Mouse (Mus musculus): ENCODE data around the gene Men1. TPM values are rescaled to one million over a fixed set of nuclear protein-coding genes. Genes with fewer than 3 reads are reported as not detected.

Men1 gene
- total and polyA plus RNA-seq, 3 experiments, result 13.9 to 19.4 (median 14.0) TPM

DNA sequence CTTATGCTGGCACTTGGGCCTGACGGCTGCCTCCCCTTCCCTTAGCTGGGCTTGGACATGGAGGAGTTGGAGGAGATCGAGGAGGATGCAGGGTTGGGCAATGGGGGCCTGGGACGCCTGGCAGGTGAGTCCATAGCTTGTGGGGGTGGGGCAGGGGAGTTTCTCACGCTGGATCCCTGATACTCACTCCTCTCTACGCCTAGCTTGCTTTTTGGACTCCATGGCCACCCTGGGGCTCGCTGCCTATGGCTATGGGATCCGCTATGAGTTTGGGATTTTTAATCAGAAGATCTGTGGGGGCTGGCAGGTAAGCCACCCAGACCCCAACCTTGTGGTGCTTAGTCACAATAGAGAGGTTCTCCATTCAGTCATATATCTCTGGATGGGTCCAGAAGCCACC, 51.0 kb downstream of the Men1 start:
- Histone ChIP-seq H3K4me3 (peak overlapping the region; percentile 62), H3K27me3 (ENCODE audit: control insufficient read depth, insufficient read depth, low read length) (no peaks in the 10 kb centered on the region), H3K4me1 (ENCODE audit: control insufficient read depth, insufficient read depth, low read length) (peaks cover 17% of the 10 kb centered on the region), H3K36me3 (ENCODE audit: control insufficient read depth, insufficient read depth, low read length) (peaks cover 3% of the 10 kb centered on the region; the same call in 1 of the 2 replicates), H3K9ac (ENCODE audit: low read depth, low read length) (peak overlapping the region; percentile 60), H3K79me2 (replicated peaks; ENCODE audit: control insufficient read depth, insufficient read depth, low read length) (0 out of 2 replicates have a peak, but pooled peaks cover 1% of the 10 kb centered on the region), H3K27ac (peak overlapping the region; percentile 92)
- 59% methylated on average over 7 of the region's 7 CpGs for WGBS
- DNase-seq, result no peak
- intact Hi-C loops (cut with DNase I), result no loop called here
- no peak for TF ChIP-seq POLR2A (IDR thresholded peaks at IDR 0.05; ENCODE audit: insufficient read depth, low read depth, low read length)
- no peak for TF ChIP-seq CTCF (IDR thresholded peaks at IDR 0.05)

DNA sequence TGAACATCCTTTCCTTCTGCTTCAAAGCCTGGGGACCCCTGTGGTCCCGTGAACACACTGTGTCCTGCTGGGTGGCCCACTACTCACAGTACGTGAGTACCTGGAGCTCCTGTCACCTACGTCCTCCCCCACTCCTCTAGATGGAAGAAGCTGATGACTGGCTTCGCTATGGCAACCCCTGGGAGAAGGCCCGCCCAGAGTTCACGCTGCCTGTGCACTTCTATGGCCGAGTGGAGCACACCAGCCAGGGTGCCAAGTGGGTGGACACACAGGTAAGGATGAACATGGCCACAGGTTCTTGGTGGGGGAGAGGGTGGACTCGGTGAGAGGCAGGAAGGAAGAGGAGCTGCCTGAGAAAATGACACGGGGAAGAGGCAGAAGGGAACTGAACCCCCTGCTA, 51.5 kb downstream of the Men1 start:
- Histone ChIP-seq H3K27ac (peak overlapping the region; percentile 28; the same call in 1 of the 2 replicates), H3K4me3 (peak overlapping the region; percentile 62), H3K27me3 (ENCODE audit: control insufficient read depth, insufficient read depth, low read length) (no peaks in the 10 kb centered on the region), H3K79me2 (replicated peaks; ENCODE audit: control insufficient read depth, insufficient read depth, low read length) (0 out of 2 replicates have a peak, but pooled peaks cover 1% of the 10 kb centered on the region), H3K36me3 (ENCODE audit: control insufficient read depth, insufficient read depth, low read length) (peaks cover 3% of the 10 kb centered on the region; the same call in 1 of the 2 replicates), H3K4me1 (ENCODE audit: control insufficient read depth, insufficient read depth, low read length) (peaks cover 17% of the 10 kb centered on the region), H3K9ac (ENCODE audit: low read depth, low read length) (peak overlapping the region; percentile 2)
- TF ChIP-seq POLR2A (IDR thresholded peaks at IDR 0.05; ENCODE audit: insufficient read depth, low read depth, low read length), result no peak
- DNase-seq, result no peak
- intact Hi-C loops (cut with DNase I), result no loop called here
- WGBS, result 60% methylated on average over 9 of the region's 9 CpGs

DNA sequence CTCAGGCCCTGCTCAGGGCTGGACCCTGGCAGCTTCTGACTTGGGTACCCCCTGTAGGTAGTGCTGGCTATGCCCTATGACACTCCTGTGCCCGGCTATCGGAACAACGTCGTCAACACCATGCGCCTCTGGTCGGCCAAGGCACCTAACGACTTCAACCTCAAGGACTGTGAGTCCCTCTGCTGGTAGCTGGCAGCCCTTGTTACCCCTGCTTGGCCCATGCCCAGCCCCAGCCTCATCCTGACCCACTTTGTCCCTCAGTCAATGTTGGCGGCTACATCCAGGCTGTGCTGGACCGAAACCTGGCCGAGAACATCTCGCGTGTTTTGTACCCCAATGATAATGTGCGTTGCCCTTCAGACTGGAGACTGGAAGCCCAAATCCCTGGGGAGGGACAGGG, 53.2 kb downstream of the Men1 start:
- H3K27ac ChIP-seq, result peak overlapping the region; percentile 29; the same call in 1 of the 2 replicates
- H3K4me3 ChIP-seq, result no peak overlapping the region
- H3K36me3 ChIP-seq (ENCODE audit: control insufficient read depth, insufficient read depth, low read length), result peaks cover 3% of the 10 kb centered on the region; the same call in 1 of the 2 replicates
- 65% methylated on average over 13 of the region's 13 CpGs for WGBS
- peak in 1 of 2 experiments; percentile 77 for DNase-seq
- 0 out of 2 replicates have a peak, but pooled peaks cover 1% of the 10 kb centered on the region for H3K79me2 ChIP-seq (replicated peaks; ENCODE audit: control insufficient read depth, insufficient read depth, low read length)
- no peak overlapping the region for H3K9ac ChIP-seq (ENCODE audit: low read depth, low read length)
- no peaks in the 10 kb centered on the region for H3K27me3 ChIP-seq (ENCODE audit: control insufficient read depth, insufficient read depth, low read length)
- peaks cover 12% of the 10 kb centered on the region for H3K4me1 ChIP-seq (ENCODE audit: control insufficient read depth, insufficient read depth, low read length)
- intact Hi-C loops (cut with DNase I), result loop anchor here (2.0 kb wide), 1 partner anchor 15 kb away; no protein-coding TSS in a partner anchor
- TF ChIP-seq EP300 (IDR thresholded peaks at IDR 0.05; ENCODE audit: insufficient read depth, low read depth, low read length) (0 out of 2 replicates have a peak, but pooled peaks have one; percentile 52), CTCF (IDR thresholded peaks at IDR 0.05) (peak; percentile 66), POLR2A (IDR thresholded peaks at IDR 0.05; ENCODE audit: insufficient read depth, low read depth, low read length) (no peak)

DNA sequence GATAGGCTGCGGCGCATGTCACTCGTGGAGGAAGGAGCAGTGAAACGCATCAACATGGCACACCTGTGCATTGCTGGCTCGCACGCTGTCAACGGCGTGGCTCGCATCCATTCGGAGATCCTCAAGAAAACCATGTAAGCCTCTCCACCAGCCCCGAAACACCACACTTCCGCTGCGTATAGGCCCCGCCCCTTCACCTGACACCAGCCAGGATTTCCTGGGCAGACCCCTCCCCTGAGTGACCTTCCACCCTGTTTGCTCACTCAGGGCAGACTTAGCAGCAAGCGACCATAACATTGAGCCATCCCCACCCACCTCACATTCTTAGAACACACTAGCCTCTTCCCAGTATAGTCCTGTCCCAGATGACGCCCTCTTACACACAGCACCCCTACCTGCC, 55.0 kb downstream of the Men1 start:
- 41% methylated on average over 16 of the region's 16 CpGs for WGBS
- no peaks in the 10 kb centered on the region for H3K27me3 ChIP-seq (ENCODE audit: control insufficient read depth, insufficient read depth, low read length)
- intact Hi-C loops (cut with DNase I), result loop anchor here (2.0 kb wide), 1 partner anchor 17 kb away; no protein-coding TSS in a partner anchor
- H3K27ac ChIP-seq, result no peak overlapping the region
- H3K79me2 ChIP-seq (replicated peaks; ENCODE audit: control insufficient read depth, insufficient read depth, low read length), result 0 out of 2 replicates have a peak, but pooled peaks cover 1% of the 10 kb centered on the region
- peaks cover 6% of the 10 kb centered on the region; the same call in 1 of the 2 replicates for H3K4me1 ChIP-seq (ENCODE audit: control insufficient read depth, insufficient read depth, low read length)
- no peak overlapping the region for H3K4me3 ChIP-seq
- no peak for DNase-seq
- H3K9ac ChIP-seq (ENCODE audit: low read depth, low read length), result no peak overlapping the region
- H3K36me3 ChIP-seq (ENCODE audit: control insufficient read depth, insufficient read depth, low read length), result peaks cover 3% of the 10 kb centered on the region; the same call in 1 of the 2 replicates
- no peak for TF ChIP-seq EP300 (IDR thresholded peaks at IDR 0.05; ENCODE audit: insufficient read depth, low read depth, low read length)
- no peak for TF ChIP-seq CTCF (IDR thresholded peaks at IDR 0.05)
- no peak for TF ChIP-seq POLR2A (IDR thresholded peaks at IDR 0.05; ENCODE audit: insufficient read depth, low read depth, low read length)

DNA sequence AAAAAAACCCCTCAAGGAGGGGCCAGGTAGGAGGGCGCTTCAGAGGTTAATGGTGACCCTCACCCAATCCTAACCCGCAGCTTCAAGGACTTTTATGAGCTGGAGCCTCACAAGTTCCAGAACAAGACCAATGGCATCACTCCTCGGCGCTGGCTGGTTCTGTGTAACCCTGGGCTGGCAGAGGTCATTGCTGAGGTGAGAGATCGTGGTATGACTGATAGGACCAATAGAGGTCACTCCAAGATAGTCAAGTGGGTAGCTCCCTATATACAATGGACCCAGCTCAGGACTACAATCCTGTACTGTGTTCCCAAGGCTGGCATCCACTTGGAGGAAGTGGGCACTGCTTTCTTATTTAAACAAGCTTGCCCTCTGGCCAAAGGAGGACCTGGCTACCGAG, 55.5 kb downstream of the Men1 start:
- H3K27me3 ChIP-seq (ENCODE audit: control insufficient read depth, insufficient read depth, low read length), result no peaks in the 10 kb centered on the region
- H3K79me2 ChIP-seq (replicated peaks; ENCODE audit: control insufficient read depth, insufficient read depth, low read length), result 0 out of 2 replicates have a peak, but pooled peaks cover 1% of the 10 kb centered on the region
- TF ChIP-seq EP300 (IDR thresholded peaks at IDR 0.05; ENCODE audit: insufficient read depth, low read depth, low read length), result no peak
- TF ChIP-seq POLR2A (IDR thresholded peaks at IDR 0.05; ENCODE audit: insufficient read depth, low read depth, low read length), result no peak
- TF ChIP-seq CTCF (IDR thresholded peaks at IDR 0.05), result no peak
- WGBS, result 73% methylated on average over 6 of the region's 6 CpGs
- H3K27ac ChIP-seq, result no peak overlapping the region
- H3K9ac ChIP-seq (ENCODE audit: low read depth, low read length), result no peak overlapping the region
- no peak overlapping the region for H3K4me3 ChIP-seq
- peaks cover 3% of the 10 kb centered on the region; the same call in 1 of the 2 replicates for H3K36me3 ChIP-seq (ENCODE audit: control insufficient read depth, insufficient read depth, low read length)
- peaks cover 6% of the 10 kb centered on the region; the same call in 1 of the 2 replicates for H3K4me1 ChIP-seq (ENCODE audit: control insufficient read depth, insufficient read depth, low read length)
- no peak for DNase-seq
- intact Hi-C loops (cut with DNase I), result no loop called here

Small RNA genes lying within 50 kb of the gene (microRNA-seq; reads per million reads assigned to microRNA genes)
- gene Mir6989, result 0.56 to 0.77 reads per million in 2 experiments

Other genes starting within 250 kb of the Men1 start
- not detected for gene Cdca5, start 250.0 kb upstream of the Men1 start, total RNA-seq (2021)
- gene Cdca5, start 250.0 kb upstream of the Men1 start, polyA plus RNA-seq (2012; rRNA removed), result 0.09 and 0.27 TPM in 2 replicates
- not detected for gene AC131692.1, start 240.6 kb upstream of the Men1 start, total RNA-seq (2021)
- gene AC131692.1, start 240.6 kb upstream of the Men1 start, polyA plus RNA-seq (2012; rRNA removed), result not detected in 2 replicates
- not detected for gene Naaladl1, start 229.2 kb upstream of the Men1 start, total RNA-seq (2021)
- gene Naaladl1, start 229.2 kb upstream of the Men1 start, polyA plus RNA-seq (2012; rRNA removed), result not detected in 2 replicates
- gene Sac3d1, start 216.3 kb upstream of the Men1 start, total RNA-seq (2021), result 10 to 100 TPM in 1 of 2 experiments, 1 to 10 TPM in 1; 8.7 to 10.3 TPM
- 13.1 and 15.4 TPM in 2 replicates for gene Sac3d1, start 216.3 kb upstream of the Men1 start, polyA plus RNA-seq (2012; rRNA removed)
- 10 to 100 TPM; 14.1 to 16.6 TPM for gene Snx15, start 206.7 kb upstream of the Men1 start, total RNA-seq (2021)
- gene Snx15, start 206.7 kb upstream of the Men1 start, polyA plus RNA-seq (2012; rRNA removed), result 22.0 and 29.5 TPM in 2 replicates
- gene Batf2, start 194.0 kb upstream of the Men1 start, total RNA-seq (2021), result 1 to 10 TPM in 1 of 2 experiments, under 1 TPM in 1; 0.98 to 1.6 TPM
- 2.3 and 3.2 TPM in 2 replicates for gene Batf2, start 194.0 kb upstream of the Men1 start, polyA plus RNA-seq (2012; rRNA removed)
- 10 to 100 TPM; 62.1 to 72.9 TPM for gene Arl2, start 193.4 kb upstream of the Men1 start, total RNA-seq (2021)
- 153 and 155 TPM in 2 replicates for gene Arl2, start 193.4 kb upstream of the Men1 start, polyA plus RNA-seq (2012; rRNA removed)
- gene Majin, start 150.6 kb upstream of the Men1 start, total RNA-seq (2021), result not detected
- gene Majin, start 150.6 kb upstream of the Men1 start, polyA plus RNA-seq (2012; rRNA removed), result 0.20 and 0.23 TPM in 2 replicates
- not detected for gene Gpha2, start 108.6 kb upstream of the Men1 start, total RNA-seq (2021)
- 0.27 TPM in 1 of 2 replicates, not detected in the other for gene Gpha2, start 108.6 kb upstream of the Men1 start, polyA plus RNA-seq (2012; rRNA removed)
- 10 to 100 TPM; 34.8 to 35.1 TPM for gene Ppp2r5b, start 99.1 kb upstream of the Men1 start, total RNA-seq (2021)
- 36.8 and 40.6 TPM in 2 replicates for gene Ppp2r5b, start 99.1 kb upstream of the Men1 start, polyA plus RNA-seq (2012; rRNA removed)
- gene Atg2a, start 93.3 kb upstream of the Men1 start, total RNA-seq (2021), result 10 to 100 TPM; 20.5 to 24.5 TPM
- 26.3 and 26.7 TPM in 2 replicates for gene Atg2a, start 93.3 kb upstream of the Men1 start, polyA plus RNA-seq (2012; rRNA removed)
- 100 to 1,000 TPM in 1 of 2 experiments, 10 to 100 TPM in 1; 98.0 to 120 TPM for gene Ehd1, start 58.3 kb upstream of the Men1 start, total RNA-seq (2021)
- 111 and 142 TPM in 2 replicates for gene Ehd1, start 58.3 kb upstream of the Men1 start, polyA plus RNA-seq (2012; rRNA removed)
- gene Cdc42bpg, start 28.5 kb upstream of the Men1 start, total RNA-seq (2021), result 10 to 100 TPM; 11.7 to 13.9 TPM
- 7.0 and 7.7 TPM in 2 replicates for gene Cdc42bpg, start 28.5 kb upstream of the Men1 start, polyA plus RNA-seq (2012; rRNA removed)
- 10 to 100 TPM; 36.1 to 38.4 TPM for gene Map4k2, start 6.2 kb downstream of the Men1 start, total RNA-seq (2021)
- gene Map4k2, start 6.2 kb downstream of the Men1 start, polyA plus RNA-seq (2012; rRNA removed), result 88.9 and 107 TPM in 2 replicates
- 100 to 1,000 TPM in 1 of 2 experiments, 10 to 100 TPM in 1; 93.0 to 103 TPM for gene Sf1, start 28.7 kb downstream of the Men1 start, total RNA-seq (2021)
- gene Sf1, start 28.7 kb downstream of the Men1 start, polyA plus RNA-seq (2012; rRNA removed), result 51.7 and 58.5 TPM in 2 replicates
- 1,000 to 10,000 TPM; 1,101 to 1,298 TPM for gene Pygm, start 49.4 kb downstream of the Men1 start, total RNA-seq (2021)
- 1,120 and 1,632 TPM in 2 replicates for gene Pygm, start 49.4 kb downstream of the Men1 start, polyA plus RNA-seq (2012; rRNA removed)
- gene Rasgrp2, start 64.4 kb downstream of the Men1 start, total RNA-seq (2021), result 10 to 100 TPM; 43.3 to 48.0 TPM
- 90.1 and 97.2 TPM in 2 replicates for gene Rasgrp2, start 64.4 kb downstream of the Men1 start, polyA plus RNA-seq (2012; rRNA removed)
- 1 to 10 TPM; 4.5 to 5.2 TPM for gene Nrxn2, start 83.8 kb downstream of the Men1 start, total RNA-seq (2021)
- gene Nrxn2, start 83.8 kb downstream of the Men1 start, polyA plus RNA-seq (2012; rRNA removed), result 3.4 TPM in 2 replicates
- gene Slc22a12, start 208.1 kb downstream of the Men1 start, total RNA-seq (2021), result not detected
- not detected in 2 replicates for gene Slc22a12, start 208.1 kb downstream of the Men1 start, polyA plus RNA-seq (2012; rRNA removed)

All from heart, adult 2 months (tissue).